Mouse (Mus musculus) olfactory bulb, adult 2 months (tissue): ENCODE data around the gene Trak1. TPM values are rescaled to one million over a fixed set of nuclear protein-coding genes. Genes with fewer than 3 reads are reported as not detected.

Experiments
- H3K27ac ChIP-seq: fragments of 200-500 bp; 2 replicates; pipeline ENCODE4 v1.5.1; 2012; ENCODE audit warnings: low read depth, low read length; ENCODE audit not compliant: insufficient read depth
- H3K4me1 ChIP-seq: fragments of 200-500 bp; 2 replicates; pipeline ENCODE4 v1.6.1; 2012; ENCODE audit warnings: low read length; ENCODE audit not compliant: control insufficient read depth, insufficient read depth
- H3K4me3 ChIP-seq: fragments of 200-500 bp; 2 replicates; pipeline ENCODE4 v1.5.1; 2012; ENCODE audit warnings: mild to moderate bottlenecking, low read depth, low read length, moderate library complexity; ENCODE audit not compliant: insufficient read depth
- CTCF ChIP-seq: fragments of 200-500 bp; IDR thresholded peaks from 2 replicates; pipeline ENCODE4 v1.5.1; 2012; ENCODE audit warnings: low read depth, mild to moderate bottlenecking, low read length, moderate library complexity; ENCODE audit not compliant: insufficient read depth
- POLR2A ChIP-seq: fragments of 200-500 bp; IDR thresholded peaks from 2 replicates; pipeline ENCODE4 v1.6.1; 2012; ENCODE audit warnings: mild to moderate bottlenecking, low read depth, low read length, moderate library complexity; ENCODE audit not compliant: insufficient read depth
- WGBS: fragments of 180-500 bp; shearing (Covaris S2); methylation state at CpG from one replicate; pipeline ENCODE4 v1.1.7; 2018; 5-methylcytosine and 5-hydroxymethylcytosine counted together
- polyA plus RNA-seq: library from polyadenylated mRNA; stranded (reverse); fragments of >200 nt; gene quantifications from 2 replicates; pipeline ENCODE4 v1.2.4, GENCODE M21; 2012; ENCODE audit warnings: low replicate concordance; ENCODE audit not compliant: missing spikeins, insufficient read depth, insufficient read length

Gene Trak1
- polyA plus RNA-seq, 1 experiment: not detected

DNA sequence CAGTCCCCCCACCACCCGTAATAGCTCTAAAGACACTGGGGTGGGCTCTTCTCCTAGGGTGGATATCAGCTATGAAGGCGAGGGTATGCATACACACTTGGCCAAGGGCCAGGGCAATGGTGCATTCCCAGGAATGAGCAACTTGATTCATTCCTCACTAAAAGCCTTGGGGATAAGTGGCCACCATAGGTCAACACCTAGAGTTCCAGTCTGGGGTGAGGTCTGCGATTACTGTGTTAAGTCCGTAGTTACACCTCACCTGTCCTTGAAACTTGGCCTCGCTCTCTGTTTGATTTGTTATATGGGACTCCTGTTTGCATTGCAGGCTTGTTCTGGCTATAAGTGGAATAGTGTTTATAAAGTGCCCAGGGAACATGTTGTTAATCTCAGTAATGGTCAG, 125.1 kb downstream of the Trak1 start:
- peaks cover 36% of the 10 kb centered on the region for H3K4me1 ChIP-seq
- no peak for TF ChIP-seq CTCF
- no peak for TF ChIP-seq POLR2A
- WGBS: 83% methylated on average over 5 of the region's 5 CpGs
- no peak overlapping the region for H3K4me3 ChIP-seq
- no peak overlapping the region for H3K27ac ChIP-seq

- 72% methylated on average over 6 of the region's 6 CpGs for WGBS
- TF ChIP-seq CTCF: no peak
- TF ChIP-seq POLR2A: no peak
- Histone ChIP-seq H3K4me1 (peaks cover 43% of the 10 kb centered on the region), H3K27ac (no peak overlapping the region), H3K4me3 (no peak overlapping the region)
Observed at GRCm38 (mm10) chr9:121423621-121424020, 126.3 kb downstream of the Trak1 start.

GRCm38 (mm10) chr9:121424281-121425164, 127.2 kb downstream of the Trak1 start:
- WGBS: 69% methylated on average over 16 of the region's 16 CpGs

GRCm38 (mm10) chr9:121426451-121426850, 129.1 kb downstream of the Trak1 start:
- WGBS: 54% methylated on average over 3 of the region's 3 CpGs
- Histone ChIP-seq H3K27ac (no peak overlapping the region), H3K4me3 (no peak overlapping the region), H3K4me1 (peaks cover 55% of the 10 kb centered on the region)
- TF ChIP-seq CTCF: no peak
- TF ChIP-seq POLR2A: no peak

More at GRCm38 (mm10) chr9:121424281-121425164, 127.2 kb downstream of the Trak1 start:
- Histone ChIP-seq H3K4me3 (no peak overlapping the region), H3K27ac (no peak overlapping the region), H3K4me1 (peaks cover 43% of the 10 kb centered on the region)
- TF ChIP-seq POLR2A: no peak
- no peak for TF ChIP-seq CTCF

GRCm38 (mm10) chr9:121426902-121427301, 129.6 kb downstream of the Trak1 start:
- Histone ChIP-seq H3K4me3 (no peak overlapping the region), H3K27ac (no peak overlapping the region), H3K4me1 (peaks cover 50% of the 10 kb centered on the region)
- TF ChIP-seq POLR2A (no peak), CTCF (no peak)
- WGBS: 81% methylated on average over 5 of the region's 5 CpGs

- 76% methylated on average over 7 of the region's 7 CpGs for WGBS
Observed at GRCm38 (mm10) chr9:121429592-121429991, 132.3 kb downstream of the Trak1 start.

GRCm38 (mm10) chr9:121430379-121430778, 133.1 kb downstream of the Trak1 start:
- peaks cover 58% of the 10 kb centered on the region for H3K4me1 ChIP-seq
- no peak for TF ChIP-seq CTCF

More at GRCm38 (mm10) chr9:121429592-121429991, 132.3 kb downstream of the Trak1 start:
- TF ChIP-seq POLR2A (no peak), CTCF (no peak)
- no peak overlapping the region for H3K4me3 ChIP-seq
- H3K4me1 ChIP-seq: peaks cover 56% of the 10 kb centered on the region
- H3K27ac ChIP-seq: no peak overlapping the region

DNA sequence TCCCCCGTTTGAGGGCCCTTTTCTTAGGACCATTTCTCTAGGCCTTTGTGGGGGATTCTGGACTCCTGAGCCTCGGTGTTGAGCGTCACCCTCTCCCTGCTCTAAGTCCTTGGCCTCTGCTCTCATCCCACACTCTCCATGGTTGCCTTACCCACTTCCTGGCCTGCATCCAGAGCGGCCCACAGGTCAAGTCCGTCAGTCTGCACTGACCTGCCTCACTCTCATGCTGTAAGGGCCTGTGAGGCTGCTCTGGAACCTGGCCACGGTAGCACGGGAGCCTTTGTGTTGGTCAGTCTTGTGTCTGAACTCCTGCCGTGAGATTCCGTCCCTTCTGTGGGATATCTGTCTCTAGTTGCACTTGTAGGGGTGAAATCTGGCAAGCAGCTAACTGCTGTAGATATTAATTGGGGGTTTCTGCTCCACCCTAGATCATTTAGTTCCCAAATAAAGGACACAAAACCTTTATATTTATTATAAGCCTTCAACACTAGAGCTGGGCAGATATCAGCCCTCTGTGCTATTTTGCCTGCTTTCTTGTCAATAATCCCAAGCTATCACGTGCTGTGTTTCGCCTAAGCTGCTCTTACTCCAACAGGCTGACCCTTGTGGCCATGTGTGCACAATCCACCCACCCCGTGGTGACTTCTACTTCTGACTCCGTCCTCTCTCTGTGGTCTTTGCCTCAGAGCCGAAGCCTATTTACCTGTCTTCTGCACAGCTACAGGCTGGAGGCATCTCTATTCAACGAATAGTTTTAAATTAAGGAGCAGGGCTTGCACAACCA, 136.6 kb downstream of the Trak1 start:
- no peak overlapping the region for H3K27ac ChIP-seq
- 59% methylated on average over 15 of the region's 15 CpGs for WGBS
- H3K4me3 ChIP-seq: no peak overlapping the region
- H3K4me1 ChIP-seq: peaks cover 45% of the 10 kb centered on the region
- no peak for TF ChIP-seq CTCF
- TF ChIP-seq POLR2A: no peak

More at GRCm38 (mm10) chr9:121430379-121430778, 133.1 kb downstream of the Trak1 start:
- no peak overlapping the region for H3K27ac ChIP-seq
- H3K4me3 ChIP-seq: no peak overlapping the region
- 61% methylated on average over 6 of the region's 6 CpGs for WGBS
